Mouse (Mus musculus) cortical plate, adult 2 months (tissue): ENCODE measurements at regions not wholly inside any gene's neighbourhood (a gene's known extent, or its start where the extent isn't known, plus 50 kb on each side); places are given as distances from the start of the nearest gene placed in this dataset.

Experiments
- H3K27ac ChIP-seq: fragments of 200-500 bp; 2 replicates; pipeline ENCODE4 v1.5.1; 2012; ENCODE audit warnings: low read length, control low read depth, inconsistent platforms; ENCODE audit not compliant: insufficient read depth
- H3K4me1 ChIP-seq: fragments of 200-500 bp; 2 replicates; pipeline ENCODE4 v1.6.1; 2011; ENCODE audit warnings: low read length; ENCODE audit not compliant: control insufficient read depth, insufficient read depth
- H3K4me3 ChIP-seq: fragments of 200-500 bp; 2 replicates; pipeline ENCODE4 v1.5.1; 2011; ENCODE audit warnings: mild to moderate bottlenecking, low read length, control low read depth; ENCODE audit not compliant: insufficient read depth
- CTCF ChIP-seq: fragments of 200-500 bp; IDR thresholded peaks from 2 replicates; pipeline ENCODE4 v1.5.1; 2011; ENCODE audit warnings: mild to moderate bottlenecking, control low read depth, low read length; ENCODE audit not compliant: insufficient read depth; ENCODE audit errors: extremely low read depth
- POLR2A ChIP-seq: fragments of 200-500 bp; IDR thresholded peaks from 2 replicates; pipeline ENCODE4 v1.6.1; 2011; ENCODE audit warnings: mild to moderate bottlenecking, low read length, control low read depth; ENCODE audit not compliant: insufficient read depth; ENCODE audit errors: extremely low read depth

GRCm38 (mm10) chr6:122394160-122394559 is 53.8 kb upstream of the Phc1 start:
- Histone ChIP-seq H3K4me3 (no peak overlapping the region), H3K27ac (no peak overlapping the region)

DNA sequence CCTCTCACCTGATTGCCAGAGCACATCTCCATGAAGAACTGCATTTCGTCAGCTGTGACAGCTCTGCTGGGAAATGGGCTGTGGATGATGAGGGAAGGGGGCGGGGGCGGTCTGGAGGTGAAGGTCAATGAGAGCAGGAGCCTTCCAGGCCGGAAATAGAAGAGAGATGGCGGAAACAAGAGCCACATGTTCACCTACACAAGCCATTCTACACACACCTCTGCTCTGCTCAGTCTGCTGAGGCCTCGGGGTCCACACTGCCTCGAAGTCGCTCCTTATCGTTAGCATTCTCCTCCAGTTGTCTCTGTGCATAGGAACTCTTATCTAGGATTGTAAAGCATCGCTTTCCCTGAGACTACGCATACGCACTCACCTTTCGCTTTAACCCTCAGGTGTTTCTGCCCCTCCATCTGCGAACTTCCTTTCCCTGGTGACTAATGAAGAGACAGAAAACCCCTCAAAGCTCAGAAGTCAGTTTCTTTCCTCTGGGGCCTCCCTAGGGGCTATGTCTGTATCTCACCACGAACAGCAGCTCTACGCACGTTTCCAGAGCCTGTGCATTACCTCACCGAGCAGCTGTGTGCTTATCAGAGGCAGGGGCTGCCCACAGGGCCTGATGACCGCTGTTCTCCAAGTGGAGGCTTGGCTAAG is 53.0 kb upstream of the Phc1 start:
- TF ChIP-seq CTCF (no peak), POLR2A (no peak)
- no peaks in the 10 kb centered on the region for H3K4me1 ChIP-seq
- H3K27ac ChIP-seq = no peak overlapping the region
- H3K4me3 ChIP-seq = no peak overlapping the region

More at GRCm38 (mm10) chr6:122394160-122394559, 53.8 kb upstream of the Phc1 start:
- no peaks in the 10 kb centered on the region for H3K4me1 ChIP-seq
- TF ChIP-seq CTCF = no peak
- TF ChIP-seq POLR2A = no peak

GRCm38 (mm10) chr6:122391725-122392667 is 51.6 kb upstream of the Phc1 start:
- H3K4me3 ChIP-seq = no peak overlapping the region
- TF ChIP-seq POLR2A (no peak), CTCF (peak; percentile 90)
- no peaks in the 10 kb centered on the region for H3K4me1 ChIP-seq
- no peak overlapping the region for H3K27ac ChIP-seq

GRCm38 (mm10) chr6:122391126-122391525 is 50.8 kb upstream of the Phc1 start:
- Histone ChIP-seq H3K4me1 (no peaks in the 10 kb centered on the region), H3K4me3 (no peak overlapping the region), H3K27ac (no peak overlapping the region)
- TF ChIP-seq CTCF (no peak), POLR2A (no peak)

DNA sequence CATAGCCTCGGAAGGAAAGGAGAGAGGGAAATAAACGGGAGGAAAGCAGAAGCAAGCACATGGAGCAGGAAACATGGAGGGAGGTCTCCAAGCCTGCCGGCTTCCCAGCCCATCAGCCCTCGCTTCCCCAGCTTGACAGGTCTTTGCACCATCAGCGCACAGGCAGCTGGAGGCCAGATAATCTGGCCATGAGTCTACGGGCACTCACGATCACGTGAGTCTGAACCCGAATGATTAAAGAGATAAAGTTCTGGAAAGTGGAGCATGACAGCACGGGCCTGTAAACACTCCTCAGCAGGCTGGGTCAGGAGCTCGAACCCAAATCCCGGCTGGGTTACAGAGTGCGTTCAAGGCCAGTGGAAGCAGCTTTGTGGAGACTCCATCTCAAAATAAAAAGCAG is 50.4 kb upstream of the Phc1 start:
- Histone ChIP-seq H3K4me3 (no peak overlapping the region), H3K27ac (no peak overlapping the region), H3K4me1 (no peaks in the 10 kb centered on the region)
- TF ChIP-seq POLR2A (no peak), CTCF (no peak)
